Mouse (Mus musculus) gastrocnemius, adult 18-20 months (tissue): ENCODE data around the gene Nfs1. TPM values are rescaled to one million over a fixed set of nuclear protein-coding genes. Genes with fewer than 3 reads are reported as not detected.
"Not testable (repeated sequence)": the region's sequence is repeated elsewhere in the genome, so short reads cannot be mapped to it uniquely, and the experiment has no call there.

ENCODE experiments used
- DNase-seq: peaks from one replicate; pipeline ENCODE4 v3.0.0; 2021; ENCODE audit warnings: low spot score
- total RNA-seq, 2 experiments: library from RNA; stranded (reverse); gene quantifications; 2 replicates each; pipeline ENCODE4 v1.2.3; 2021

Nfs1 gene
- total RNA-seq, 2 experiments from 2014 or later = 75.7 to 77.7 TPM

- DNase-seq = no peak
Observed at GRCm38 (mm10) chr2:156145486-156146130, 1.6 kb upstream of the Nfs1 start.

GRCm38 (mm10) chr2:156143367-156143766 is 619 bp downstream of the Nfs1 start:
- no peak for DNase-seq

DNA sequence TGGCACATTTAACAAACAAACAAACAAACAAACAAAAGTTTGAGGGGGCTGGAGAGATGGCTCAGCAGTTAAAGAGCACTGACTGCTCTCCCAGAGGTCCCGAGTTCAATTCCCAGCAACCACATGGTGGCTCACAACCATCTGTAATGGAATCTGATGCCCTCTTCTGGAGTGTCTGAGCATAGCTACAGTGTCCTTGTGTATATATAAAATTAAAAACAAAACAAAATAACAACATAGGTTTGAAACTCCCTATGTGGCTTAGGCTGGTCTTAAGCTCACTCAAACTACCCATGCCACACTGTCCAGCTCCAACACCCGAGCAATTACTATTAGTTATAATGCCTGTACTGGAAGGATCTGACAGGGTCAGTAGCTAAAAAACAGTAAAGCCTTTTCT is 1.2 kb downstream of the Nfs1 start:
- no peak for DNase-seq

- DNase-seq = no peak
Observed at GRCm38 (mm10) chr2:156135695-156136094, 8.3 kb downstream of the Nfs1 start.

DNA sequence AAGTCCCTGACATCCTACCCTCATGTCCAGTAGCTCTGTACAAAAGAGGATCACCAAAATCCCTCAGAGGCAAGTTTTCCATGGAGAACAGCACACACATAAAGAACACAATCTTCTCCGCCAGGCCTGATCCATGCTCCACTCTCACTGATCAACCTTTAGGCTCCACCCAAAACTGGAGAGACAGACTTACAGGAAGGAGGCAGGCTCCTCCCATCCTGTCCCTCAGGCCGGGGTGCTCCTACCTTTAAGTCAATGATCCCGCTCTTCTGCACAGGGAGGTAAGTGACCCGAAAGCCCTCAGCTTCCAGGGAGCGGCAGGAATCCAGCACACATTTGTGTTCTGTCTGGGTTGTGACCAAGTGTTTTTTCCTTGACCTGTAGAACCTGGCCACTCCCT is 9.8 kb downstream of the Nfs1 start:
- no peak for DNase-seq

GRCm38 (mm10) chr2:156126992-156127391 is 17.0 kb downstream of the Nfs1 start, which contains the start of gene Gm28036:
Gm28036 (minus strand) TSS chr2:156127092.
- no peak for DNase-seq

DNA sequence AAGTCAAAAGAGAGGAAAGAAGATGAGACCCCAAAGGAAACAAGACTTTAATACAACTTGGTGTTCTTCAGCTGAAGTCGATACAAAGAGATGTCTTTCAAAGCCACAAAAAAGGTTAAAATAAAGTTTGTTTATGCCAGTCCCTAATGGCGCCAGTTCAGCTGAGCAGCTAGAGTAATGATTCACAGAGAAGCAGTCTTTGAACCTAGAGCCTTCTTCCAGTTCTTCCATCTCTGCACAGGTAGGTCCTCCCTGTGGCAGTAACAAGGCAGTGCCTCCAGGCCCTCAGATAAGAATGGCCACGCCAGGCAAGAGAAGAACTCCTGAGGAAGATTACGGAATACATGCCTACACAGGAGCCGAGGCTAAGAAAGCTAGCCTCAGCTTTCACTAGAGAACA is 20.3 kb downstream of the Nfs1 start:
- no peak for DNase-seq

DNA sequence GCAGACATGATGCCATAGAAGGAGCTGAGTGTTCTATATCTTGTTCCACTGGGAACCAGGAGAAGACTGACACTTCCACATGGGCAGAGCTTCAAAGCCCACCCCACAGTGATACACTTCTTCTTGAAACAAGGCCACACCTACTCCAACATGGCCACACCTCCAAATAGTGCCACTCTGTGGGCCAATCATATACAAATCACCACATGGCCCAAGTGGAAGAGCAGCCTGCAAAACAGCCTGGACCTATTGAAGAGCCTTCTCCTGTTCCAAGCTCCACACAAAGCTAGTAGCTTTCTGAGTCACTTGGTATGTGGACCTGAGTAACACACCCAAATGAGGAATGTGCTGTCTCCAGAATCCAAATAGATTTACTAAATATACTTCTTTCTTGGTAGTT is 24.4 kb downstream of the Nfs1 start:
- no peak for DNase-seq

GRCm38 (mm10) chr2:156112080-156112423 is 31.9 kb downstream of the Nfs1 start:
- DNase-seq = not testable (repeated sequence)

DNA sequence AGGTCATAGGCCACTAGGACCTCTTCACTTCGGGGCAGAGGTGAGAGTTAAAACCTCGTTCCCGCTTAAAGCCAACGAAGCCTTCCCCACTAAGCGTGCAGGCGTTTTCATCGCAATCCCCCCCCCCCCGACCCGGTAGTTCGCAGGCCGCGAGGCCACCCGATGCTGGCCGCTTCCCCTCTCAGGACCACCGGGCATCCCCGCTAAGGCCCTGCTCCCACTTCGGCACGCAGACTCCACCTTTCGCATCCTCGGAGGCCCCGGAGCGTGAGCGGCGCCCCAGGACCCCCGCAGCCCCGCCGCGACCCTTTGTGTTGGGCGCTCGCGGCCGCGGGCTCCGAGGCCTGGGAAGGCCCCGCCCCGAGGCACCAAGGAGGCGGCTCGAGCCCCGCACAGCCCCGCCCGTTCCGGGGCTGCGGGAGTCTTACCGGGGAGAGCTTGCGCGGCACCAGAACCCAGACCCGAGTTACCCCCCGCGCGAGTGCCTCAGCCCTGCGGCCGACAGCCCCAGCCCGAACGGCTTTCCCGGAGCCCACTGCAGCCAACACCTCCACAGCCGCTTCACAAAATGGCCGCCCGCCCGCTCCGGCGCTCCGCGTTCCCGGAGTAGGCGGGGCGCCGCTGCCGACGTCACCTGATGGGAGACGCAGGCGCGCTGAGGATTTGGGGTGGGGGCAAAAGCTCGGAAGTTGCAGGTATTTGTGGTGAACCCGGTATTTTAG is 32.5 kb downstream of the Nfs1 start, which contains the start of the genes Cpne1 and Rbm12:
Gene Cpne1 (minus strand): TSS at position 608 of the 722 bp plus-strand sequence.
Gene Rbm12 (minus strand): TSS at position 621 of the 722 bp plus-strand sequence.
- peak; percentile 87 for DNase-seq

- no peak for DNase-seq
Observed at GRCm38 (mm10) chr2:156110627-156111357, 33.2 kb downstream of the Nfs1 start.

DNA sequence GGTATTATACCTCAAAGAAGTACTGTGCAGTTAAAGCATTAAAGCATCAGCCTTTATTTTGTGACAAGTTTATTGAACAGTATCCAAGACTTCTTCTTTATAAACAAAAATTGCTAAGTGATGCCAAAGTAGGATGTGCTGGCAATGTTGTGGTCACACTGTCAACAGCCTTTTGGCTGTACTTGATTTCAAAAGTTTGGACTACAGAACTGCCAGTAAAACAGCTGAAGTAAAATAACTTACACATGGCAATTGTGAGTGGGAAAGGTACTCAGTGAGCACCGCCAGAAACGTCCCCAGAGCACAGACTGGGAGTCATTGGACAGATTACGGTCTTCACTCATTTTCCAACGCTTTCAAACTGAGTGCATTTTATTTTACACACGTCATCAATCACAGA is 52.1 kb downstream of the Nfs1 start:
- DNase-seq = no peak

GRCm38 (mm10) chr2:156089799-156090198 is 54.2 kb downstream of the Nfs1 start:
- DNase-seq = no peak

DNA sequence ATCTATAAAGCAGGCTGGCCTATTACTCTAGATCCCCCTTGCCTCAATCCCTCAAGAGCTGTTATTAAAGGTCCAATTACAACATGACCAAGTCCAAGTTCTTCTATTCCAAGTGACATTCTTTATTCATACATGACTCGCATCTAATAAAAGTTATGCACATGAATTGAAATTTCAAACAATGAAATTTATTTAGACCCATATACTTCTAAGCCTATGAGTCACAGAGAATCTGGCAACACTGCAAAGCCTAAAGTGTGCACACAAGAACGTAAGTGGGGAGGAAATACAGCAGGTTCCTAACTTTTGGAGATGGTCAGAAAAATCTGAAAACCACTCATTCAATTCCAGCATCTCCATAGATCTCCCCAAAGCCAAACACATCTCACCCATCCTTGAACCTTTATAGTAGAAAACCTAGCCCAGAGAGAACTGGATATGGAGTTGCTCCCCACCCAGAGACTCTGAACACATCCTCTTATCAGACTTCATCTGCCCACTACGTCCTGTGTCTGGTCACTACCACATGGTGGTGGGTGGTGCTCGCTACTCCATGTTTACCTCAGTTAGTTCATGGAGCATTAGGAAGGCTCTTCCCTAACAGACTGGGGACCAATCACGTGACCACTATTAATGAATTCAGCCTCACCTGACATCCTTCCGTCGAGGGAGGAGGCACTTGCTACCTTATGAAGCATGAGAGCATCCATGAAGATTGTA is 56.4 kb downstream of the Nfs1 start:
- DNase-seq = no peak

DNA sequence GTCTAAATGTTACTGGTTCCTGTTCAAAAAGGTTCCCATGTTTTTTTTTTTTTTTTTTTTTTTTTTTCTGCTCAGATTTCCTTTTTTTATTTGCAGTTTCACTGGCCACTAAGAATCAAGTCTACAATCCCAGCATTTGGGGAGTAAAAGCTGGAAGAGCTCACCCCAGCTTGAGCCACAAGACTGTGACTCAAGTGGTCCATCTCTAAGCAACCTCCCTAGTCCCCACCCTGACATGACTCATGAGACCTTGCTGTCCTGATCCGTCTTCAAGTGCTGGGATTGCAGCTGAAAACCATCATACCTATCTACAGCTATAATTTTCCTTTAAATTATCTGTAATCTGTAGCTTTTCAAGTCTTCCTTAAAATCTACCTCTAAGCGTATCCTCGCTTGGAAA is 59.4 kb downstream of the Nfs1 start:
- DNase-seq = no peak

DNA sequence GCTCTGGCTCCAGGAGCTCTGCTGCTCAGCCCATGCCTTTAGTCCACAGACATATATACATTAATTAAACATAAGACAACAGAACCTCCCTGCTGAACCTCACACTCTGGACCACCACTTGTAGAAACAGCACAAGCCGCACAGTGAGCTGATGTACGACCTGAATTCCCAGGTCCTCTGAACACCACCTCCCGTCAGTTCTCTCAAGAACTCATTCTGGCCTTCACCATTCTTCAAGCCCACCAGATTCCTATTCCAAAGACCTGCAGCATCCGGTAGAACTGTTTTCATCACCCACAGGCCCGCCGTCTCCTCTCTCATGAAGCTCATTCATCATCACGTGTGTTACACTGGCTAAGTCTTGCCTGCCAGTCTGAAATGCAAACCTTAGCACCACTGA is 63.6 kb downstream of the Nfs1 start:
- DNase-seq = no peak

DNA sequence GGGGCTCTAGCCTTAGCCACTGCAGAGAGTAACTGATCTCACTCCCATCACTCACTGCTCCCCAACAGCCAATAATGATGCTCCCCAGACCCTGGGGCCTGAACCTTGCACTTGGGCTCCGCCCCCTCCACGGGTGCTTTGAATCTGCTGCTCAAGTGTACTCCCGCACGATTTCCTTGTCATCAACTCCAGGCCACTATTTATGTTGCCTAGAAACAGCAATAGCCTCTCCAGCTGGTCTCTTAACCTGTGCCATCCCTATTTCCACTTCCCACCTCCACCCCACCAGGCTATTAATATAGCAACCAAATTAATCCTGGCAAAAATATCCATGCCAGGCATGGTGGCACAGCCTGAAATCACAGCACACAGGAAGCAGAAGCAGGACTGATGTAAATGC is 64.3 kb downstream of the Nfs1 start:
- DNase-seq = peak; percentile 35

DNA sequence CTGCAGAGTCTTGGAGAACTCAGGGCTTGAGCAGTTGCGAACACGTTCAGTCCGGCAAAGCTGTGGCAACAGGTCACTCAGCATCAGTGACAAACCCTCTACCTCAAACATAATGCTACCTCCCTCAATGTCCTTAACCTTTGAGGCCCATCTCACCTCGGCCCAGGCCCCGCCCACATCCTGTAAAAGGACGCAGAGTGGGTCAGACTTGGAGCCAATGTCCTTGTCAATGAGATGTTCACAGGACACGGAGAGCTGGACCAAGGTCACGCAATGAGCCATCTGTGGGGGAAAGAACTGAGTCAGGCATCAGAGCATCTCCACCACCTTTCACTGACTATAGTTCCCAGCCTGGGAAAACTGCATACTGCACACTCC is 64.8 kb downstream of the Nfs1 start:
- DNase-seq = no peak

GRCm38 (mm10) chr2:156078421-156079182 is 65.4 kb downstream of the Nfs1 start:
- peak; percentile 56 for DNase-seq

DNA sequence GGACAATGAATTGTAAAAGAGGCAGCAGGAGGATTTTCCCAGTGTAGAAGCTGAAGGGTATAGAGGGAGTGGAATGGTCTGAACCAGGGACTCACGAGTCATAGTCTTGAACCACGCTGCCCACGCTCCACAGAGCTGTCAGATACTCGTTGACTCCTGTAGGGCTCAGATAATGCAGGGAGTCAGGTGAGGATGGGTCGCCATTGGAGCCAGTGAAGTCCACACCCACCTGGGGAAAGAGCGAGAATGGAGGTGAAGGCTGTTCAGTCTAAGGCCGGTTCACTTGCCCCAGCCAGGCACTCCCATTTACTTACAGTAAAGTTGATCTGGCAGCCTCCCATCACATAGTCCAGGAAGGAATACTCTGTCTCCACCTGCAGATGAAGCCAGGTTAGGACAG is 66.5 kb downstream of the Nfs1 start:
- no peak for DNase-seq

GRCm38 (mm10) chr2:156073725-156074124 is 70.3 kb downstream of the Nfs1 start:
- DNase-seq = no peak
